Mouse (Mus musculus): ENCODE measurements around the gene Unk.

DNA sequence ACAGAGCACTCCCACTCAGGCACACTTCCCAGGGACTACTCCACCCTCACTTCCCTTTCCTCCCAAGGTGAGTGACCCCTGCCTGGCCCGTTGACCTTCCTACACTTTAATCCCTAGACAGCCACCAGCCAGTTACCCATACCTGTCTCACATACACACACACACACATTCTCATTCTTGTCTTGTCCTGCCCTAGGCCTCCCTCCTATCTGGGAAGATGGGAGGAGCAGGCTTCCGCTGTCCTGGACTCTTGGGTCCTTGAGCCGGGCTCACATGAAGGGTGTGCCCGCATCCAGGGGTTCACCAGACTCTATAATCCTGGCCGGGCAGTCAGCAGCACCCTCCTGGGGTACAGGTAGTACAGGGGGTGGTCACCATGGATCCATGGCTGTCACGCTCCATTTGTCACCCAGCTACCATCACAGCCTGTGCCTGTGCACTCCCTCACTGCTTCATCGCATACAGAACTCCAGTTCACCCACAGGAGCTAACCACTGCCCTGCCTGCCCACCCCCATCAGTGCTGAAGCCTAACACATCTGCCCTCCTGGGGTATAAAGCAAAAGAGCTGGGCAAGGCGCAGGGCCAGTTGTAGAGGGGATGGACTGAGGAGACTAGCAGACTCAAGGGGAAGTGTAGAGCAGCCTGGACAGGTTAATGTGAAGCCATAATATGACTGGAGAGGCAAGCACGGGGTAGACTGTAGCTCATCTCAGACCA is 24.3 kb upstream of the Unk start:
- TF ChIP-seq CTCF (conservative IDR thresholded peaks at IDR 0.05; ENCODE audit: low read length) = no peak
- no peak for TF ChIP-seq POU5F1 (IDR thresholded peaks at IDR 0.05; ENCODE audit: borderline replicate concordance, low read length)

Data from E14TG2a.4 (cell line).